Mouse (Mus musculus) testis, adult 2 months (tissue): Measurements from ENCODE around the gene Pam16. TPM values are rescaled to one million over a fixed set of nuclear protein-coding genes. Genes with fewer than 3 reads are reported as not detected.

Experiments
- H3K27ac ChIP-seq: fragments of 200-500 bp; 2 replicates; pipeline ENCODE4 v1.5.1; 2012; ENCODE audit warnings: low read depth, low read length; ENCODE audit not compliant: control insufficient read depth, insufficient read depth
- H3K27me3 ChIP-seq: fragments of 200-500 bp; 2 replicates; pipeline ENCODE4 v1.6.1; 2012; ENCODE audit warnings: mild to moderate bottlenecking, low read length, moderate library complexity; ENCODE audit not compliant: control insufficient read depth, insufficient read depth
- H3K36me3 ChIP-seq: fragments of 200-500 bp; 2 replicates; pipeline ENCODE4 v1.6.1; 2012; ENCODE audit warnings: mild to moderate bottlenecking, low read length; ENCODE audit not compliant: control insufficient read depth, insufficient read depth
- H3K4me1 ChIP-seq: fragments of 200-500 bp; 2 replicates; pipeline ENCODE4 v1.6.1; 2012; ENCODE audit warnings: low read length; ENCODE audit not compliant: control insufficient read depth, insufficient read depth
- H3K4me3 ChIP-seq: fragments of 200-500 bp; 2 replicates; pipeline ENCODE4 v1.5.1; 2012; ENCODE audit warnings: low read depth, mild to moderate bottlenecking, low read length, moderate library complexity, mixed read lengths; ENCODE audit not compliant: control insufficient read depth
- CTCF ChIP-seq: fragments of 200-500 bp; IDR thresholded peaks from 2 replicates; pipeline ENCODE4 v1.5.1; 2012; ENCODE audit warnings: low read depth, mild to moderate bottlenecking, inconsistent platforms, low read length, moderate library complexity; ENCODE audit not compliant: control insufficient read depth, insufficient read depth, insufficient replicate concordance
- POLR2A ChIP-seq: fragments of 200-500 bp; IDR thresholded peaks from 2 replicates; pipeline ENCODE4 v1.6.1; 2012; ENCODE audit warnings: low read depth, mild to moderate bottlenecking, inconsistent platforms, low read length, moderate library complexity; ENCODE audit not compliant: control insufficient read depth
- polyA plus RNA-seq: library from polyadenylated mRNA; depleted of rRNA; stranded (reverse); fragments of >200 nt; gene quantifications from 2 replicates; pipeline ENCODE4 v1.2.3, GENCODE M21; 2012; rRNA removed

Pam16 gene
- polyA plus RNA-seq, 1 experiment: 114 TPM

DNA sequence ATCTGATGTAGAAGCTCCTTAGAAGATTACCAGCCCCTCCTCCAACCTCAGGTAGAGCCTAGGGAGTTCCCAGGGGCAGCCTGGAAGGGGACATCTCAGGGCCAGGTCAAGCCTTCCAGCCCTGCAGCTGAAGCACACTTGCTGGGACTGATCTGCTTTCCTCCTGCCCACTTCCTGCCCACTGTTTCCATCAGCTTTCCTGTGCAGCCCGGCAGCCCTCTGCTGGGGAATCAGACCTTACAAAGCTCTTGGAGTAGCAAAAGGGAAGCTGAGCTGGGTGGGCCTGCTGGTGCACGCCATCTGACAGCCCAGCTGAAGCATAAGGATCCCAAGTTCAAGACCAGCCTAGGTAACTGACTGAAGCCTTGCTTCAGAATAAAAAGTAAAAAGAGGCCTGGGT, 47.9 kb downstream of the Pam16 start:
- no peaks in the 10 kb centered on the region for H3K27me3 ChIP-seq
- no peak overlapping the region for H3K4me3 ChIP-seq
- H3K36me3 ChIP-seq: no peaks in the 10 kb centered on the region
- TF ChIP-seq CTCF (no peak), POLR2A (no peak)
- no peaks in the 10 kb centered on the region for H3K4me1 ChIP-seq
- no peak overlapping the region for H3K27ac ChIP-seq

- no peak for TF ChIP-seq POLR2A
- TF ChIP-seq CTCF: no peak
Measured at GRCm38 (mm10) chr16:4576038-4576437, 48.8 kb downstream of the Pam16 start.

GRCm38 (mm10) chr16:4570737-4571136, 54.1 kb downstream of the Pam16 start:
- H3K4me3 ChIP-seq: no peak overlapping the region
- no peak for TF ChIP-seq POLR2A
- TF ChIP-seq CTCF: no peak
- no peaks in the 10 kb centered on the region for H3K4me1 ChIP-seq
- H3K36me3 ChIP-seq: no peaks in the 10 kb centered on the region
- H3K27ac ChIP-seq: no peak overlapping the region
- H3K27me3 ChIP-seq: no peaks in the 10 kb centered on the region

More at GRCm38 (mm10) chr16:4576038-4576437, 48.8 kb downstream of the Pam16 start:
- Histone ChIP-seq H3K36me3 (no peaks in the 10 kb centered on the region), H3K27me3 (no peaks in the 10 kb centered on the region), H3K4me1 (no peaks in the 10 kb centered on the region), H3K4me3 (no peak overlapping the region), H3K27ac (no peak overlapping the region)

GRCm38 (mm10) chr16:4567912-4568311, 56.9 kb downstream of the Pam16 start:
- Histone ChIP-seq H3K4me1 (no peaks in the 10 kb centered on the region), H3K36me3 (no peaks in the 10 kb centered on the region), H3K27me3 (no peaks in the 10 kb centered on the region), H3K4me3 (no peak overlapping the region), H3K27ac (no peak overlapping the region)
- TF ChIP-seq CTCF (peak; percentile 62; the same call in 1 of the 2 replicates), POLR2A (no peak)

Other genes starting within 250 kb of the Pam16 start
- 3.3 and 3.4 TPM in 2 replicates for gene Adcy9, start 204.5 kb downstream of the Pam16 start, polyA plus RNA-seq
- 2.2 and 6.1 TPM in 2 replicates for gene Srl, start 83.2 kb downstream of the Pam16 start, polyA plus RNA-seq
- 1.9 TPM in 2 replicates for gene Tfap4, start 65.1 kb downstream of the Pam16 start, polyA plus RNA-seq
- gene Glis2, start 30.3 kb downstream of the Pam16 start, polyA plus RNA-seq: 3.7 and 4.2 TPM in 2 replicates
- 13.5 and 15.9 TPM in 2 replicates for gene Vasn, start 15.0 kb upstream of the Pam16 start, polyA plus RNA-seq
- 26.7 and 28.0 TPM in 2 replicates for gene Dnaja3, start 15.0 kb upstream of the Pam16 start, polyA plus RNA-seq
- 17.2 and 17.4 TPM in 2 replicates for gene Coro7, start 54.8 kb upstream of the Pam16 start, polyA plus RNA-seq
- 1.8 and 2.2 TPM in 2 replicates for gene Nmral1, start 94.4 kb upstream of the Pam16 start, polyA plus RNA-seq
- gene Hmox2, start 101.4 kb upstream of the Pam16 start, polyA plus RNA-seq: 538 and 552 TPM in 2 replicates
- gene Cdip1, start 165.3 kb upstream of the Pam16 start, polyA plus RNA-seq: 55.2 and 57.0 TPM in 2 replicates
- gene 4930562C15Rik, start 210.4 kb upstream of the Pam16 start, polyA plus RNA-seq: 55.3 and 61.1 TPM in 2 replicates